Mouse (Mus musculus) splenic B cell, adult 2 months (primary cell): ENCODE results near the gene Aipl1.
A peak's percentile ranks its signal among the peaks of the same experiment; 100 is the strongest.
"Not testable (repeated sequence)": the region's sequence is repeated elsewhere in the genome, so short reads cannot be mapped to it uniquely, and the experiment has no call there.

Experiments used
- DNase-seq: peaks from one replicate; pipeline ENCODE4 v3.0.0-alpha.2; 2011; ENCODE audit warnings: low read depth, low spot score
- H3K27me3 ChIP-seq: 2 replicates; pipeline ENCODE4 v1.6.1; 2012; ENCODE audit warnings: mild to moderate bottlenecking, low read length, moderate library complexity, mixed read lengths; ENCODE audit not compliant: control insufficient read depth, poor library complexity, insufficient read depth, severe bottlenecking
- H3K36me3 ChIP-seq: 2 replicates; pipeline ENCODE4 v1.6.1; 2012; ENCODE audit warnings: mild to moderate bottlenecking, low read length, moderate library complexity, mixed read lengths; ENCODE audit not compliant: control insufficient read depth, poor library complexity, insufficient read depth, severe bottlenecking

Gene Aipl1

GRCm38 (mm10) chr11:72014674-72015073, 22.6 kb downstream of the Aipl1 start:
- no peak for DNase-seq

GRCm38 (mm10) chr11:72011955-72012354, 25.4 kb downstream of the Aipl1 start:
- H3K27me3 ChIP-seq, result no peaks in the 10 kb centered on the region
- DNase-seq, result no peak
- no peaks in the 10 kb centered on the region for H3K36me3 ChIP-seq

More at GRCm38 (mm10) chr11:72014674-72015073, 22.6 kb downstream of the Aipl1 start:
- Histone ChIP-seq H3K27me3 (no peaks in the 10 kb centered on the region), H3K36me3 (no peaks in the 10 kb centered on the region)

GRCm38 (mm10) chr11:72010940-72011722, 26.2 kb downstream of the Aipl1 start:
- H3K27me3 ChIP-seq, result no peaks in the 10 kb centered on the region
- DNase-seq, result no peak
- H3K36me3 ChIP-seq, result no peaks in the 10 kb centered on the region

- DNase-seq, result no peak
- H3K36me3 ChIP-seq, result no peaks in the 10 kb centered on the region
- H3K27me3 ChIP-seq, result no peaks in the 10 kb centered on the region
Measured at GRCm38 (mm10) chr11:72010367-72010766, 26.9 kb downstream of the Aipl1 start.

- Histone ChIP-seq H3K36me3 (no peaks in the 10 kb centered on the region), H3K27me3 (no peaks in the 10 kb centered on the region)
- DNase-seq, result no peak
Measured at GRCm38 (mm10) chr11:72005547-72005946, 31.8 kb downstream of the Aipl1 start.

GRCm38 (mm10) chr11:72003171-72003570, 34.1 kb downstream of the Aipl1 start:
- H3K27me3 ChIP-seq, result no peaks in the 10 kb centered on the region
- no peaks in the 10 kb centered on the region for H3K36me3 ChIP-seq
- DNase-seq, result no peak

- H3K36me3 ChIP-seq, result no peaks in the 10 kb centered on the region
- no peaks in the 10 kb centered on the region for H3K27me3 ChIP-seq
- peak; percentile 39 for DNase-seq
Measured at GRCm38 (mm10) chr11:72002138-72002853, 35.0 kb downstream of the Aipl1 start.

- Histone ChIP-seq H3K27me3 (no peaks in the 10 kb centered on the region), H3K36me3 (no peaks in the 10 kb centered on the region)
- no peak for DNase-seq
Measured at GRCm38 (mm10) chr11:72000194-72000593, 37.1 kb downstream of the Aipl1 start.

GRCm38 (mm10) chr11:71996805-71997204, 40.5 kb downstream of the Aipl1 start:
- no peak for DNase-seq
- H3K36me3 ChIP-seq, result no peaks in the 10 kb centered on the region
- no peaks in the 10 kb centered on the region for H3K27me3 ChIP-seq

- no peak for DNase-seq
- no peaks in the 10 kb centered on the region for H3K36me3 ChIP-seq
- H3K27me3 ChIP-seq, result no peaks in the 10 kb centered on the region
Measured at GRCm38 (mm10) chr11:71995968-71996511, 41.3 kb downstream of the Aipl1 start.

GRCm38 (mm10) chr11:71992438-71992837, 44.9 kb downstream of the Aipl1 start:
- DNase-seq, result no peak

GRCm38 (mm10) chr11:71991541-71991940, 45.8 kb downstream of the Aipl1 start:
- H3K36me3 ChIP-seq, result no peaks in the 10 kb centered on the region
- DNase-seq, result peak; percentile 44
- no peaks in the 10 kb centered on the region for H3K27me3 ChIP-seq

More at GRCm38 (mm10) chr11:71992438-71992837, 44.9 kb downstream of the Aipl1 start:
- Histone ChIP-seq H3K36me3 (no peaks in the 10 kb centered on the region), H3K27me3 (no peaks in the 10 kb centered on the region)

GRCm38 (mm10) chr11:71989407-71989806, 47.9 kb downstream of the Aipl1 start:
- not testable (repeated sequence) for H3K27me3 ChIP-seq, H3K36me3 ChIP-seq, DNase-seq

- DNase-seq, result no peak
- no peaks in the 10 kb centered on the region for H3K27me3 ChIP-seq
- H3K36me3 ChIP-seq, result no peaks in the 10 kb centered on the region
Measured at GRCm38 (mm10) chr11:71987159-71988150, 49.9 kb downstream of the Aipl1 start.
